Mouse (Mus musculus) midbrain, postnatal 0 days (tissue): Measurements from ENCODE around the gene Get4. TPM values are rescaled to one million over a fixed set of nuclear protein-coding genes. Genes with fewer than 3 reads are reported as not detected.

Experiments
- ATAC-seq: fragments of 200-750 bp; cut with Nextera tagmentation; 2 replicates; pipeline ENCODE4 v1.8.0; 2017; ENCODE audit warnings: moderate number of reproducible peaks, mild to moderate bottlenecking, moderate TSS enrichment, moderate library complexity; ENCODE audit not compliant: low FRiP score
- DNase-seq: peaks from one replicate; pipeline ENCODE4 v3.0.0-alpha.2; 2015; ENCODE audit warnings: low spot score
- H3K27ac ChIP-seq: fragments of 300-500 bp; sonication (generic); 2 replicates; pipeline ENCODE4 v1.5.1; 2014; ENCODE audit warnings: low read depth, mild to moderate bottlenecking, low read length, mixed read lengths
- H3K27me3 ChIP-seq: fragments of 300-500 bp; sonication (generic); 2 replicates; pipeline ENCODE4 v1.6.1; 2014; ENCODE audit warnings: low read length, control low read depth, mixed read lengths; ENCODE audit not compliant: insufficient read depth
- H3K36me3 ChIP-seq: fragments of 300-500 bp; sonication (generic); 2 replicates; pipeline ENCODE4 v1.6.1; 2014; ENCODE audit warnings: low read length, control low read depth, mixed read lengths; ENCODE audit not compliant: insufficient read depth
- H3K4me1 ChIP-seq: fragments of 300-500 bp; sonication (generic); 2 replicates; pipeline ENCODE4 v1.6.1; 2014; ENCODE audit warnings: mild to moderate bottlenecking, control low read depth, antibody characterized with exemption, low read length, mixed read lengths; ENCODE audit not compliant: insufficient read depth
- H3K4me2 ChIP-seq: fragments of 300-500 bp; sonication (generic); 2 replicates; pipeline ENCODE4 v1.6.1; 2014; ENCODE audit warnings: low read depth, mild to moderate bottlenecking, low read length, mixed read lengths; ENCODE audit not compliant: poor library complexity, severe bottlenecking
- H3K4me3 ChIP-seq: fragments of 300-500 bp; sonication (generic); 2 replicates; pipeline ENCODE4 v1.5.1; 2014; ENCODE audit warnings: low read depth, mild to moderate bottlenecking, low read length, moderate library complexity
- H3K9ac ChIP-seq: fragments of 300-500 bp; sonication (generic); replicated peaks from 2 replicates; pipeline ENCODE4 v1.6.1; 2014; ENCODE audit warnings: mild to moderate bottlenecking, low read length, moderate library complexity, mixed read lengths; ENCODE audit not compliant: poor library complexity, severe bottlenecking
- H3K9me3 ChIP-seq: fragments of 300-500 bp; sonication (generic); 2 replicates; pipeline ENCODE4 v1.6.1; 2016; ENCODE audit warnings: low read length, control low read depth
- CTCF ChIP-seq: IDR thresholded peaks from 2 replicates; pipeline ENCODE4 v1.5.1; 2016; ENCODE audit warnings: antibody characterized with exemption, mild to moderate bottlenecking
- WGBS: fragments of 180-500 bp; shearing (Covaris S2); extraction: QIAGEN DNeasy Blood & Tissue Kit; methylation state at CpG from one replicate; pipeline ENCODE4 v1.1.7; 2014; 5-methylcytosine and 5-hydroxymethylcytosine counted together
- polyA plus RNA-seq: library from polyadenylated mRNA; unstranded; fragments of >200 nt; fragmentation: Nextera tagmentation; extraction: Ambion mirVana; gene quantifications from 2 replicates; pipeline ENCODE4 v1.2.1, GENCODE M21; 2015
- total RNA-seq: library from RNA; depleted of rRNA; stranded (reverse); fragments of >200 nt; gene quantifications from 2 replicates; pipeline ENCODE4 v1.2.3, GENCODE M21; 2014; rRNA removed

The Get4 gene
- 48.5 and 48.9 TPM in 2 replicates for total RNA-seq
- polyA plus RNA-seq = 135 and 142 TPM in 2 replicates

DNA sequence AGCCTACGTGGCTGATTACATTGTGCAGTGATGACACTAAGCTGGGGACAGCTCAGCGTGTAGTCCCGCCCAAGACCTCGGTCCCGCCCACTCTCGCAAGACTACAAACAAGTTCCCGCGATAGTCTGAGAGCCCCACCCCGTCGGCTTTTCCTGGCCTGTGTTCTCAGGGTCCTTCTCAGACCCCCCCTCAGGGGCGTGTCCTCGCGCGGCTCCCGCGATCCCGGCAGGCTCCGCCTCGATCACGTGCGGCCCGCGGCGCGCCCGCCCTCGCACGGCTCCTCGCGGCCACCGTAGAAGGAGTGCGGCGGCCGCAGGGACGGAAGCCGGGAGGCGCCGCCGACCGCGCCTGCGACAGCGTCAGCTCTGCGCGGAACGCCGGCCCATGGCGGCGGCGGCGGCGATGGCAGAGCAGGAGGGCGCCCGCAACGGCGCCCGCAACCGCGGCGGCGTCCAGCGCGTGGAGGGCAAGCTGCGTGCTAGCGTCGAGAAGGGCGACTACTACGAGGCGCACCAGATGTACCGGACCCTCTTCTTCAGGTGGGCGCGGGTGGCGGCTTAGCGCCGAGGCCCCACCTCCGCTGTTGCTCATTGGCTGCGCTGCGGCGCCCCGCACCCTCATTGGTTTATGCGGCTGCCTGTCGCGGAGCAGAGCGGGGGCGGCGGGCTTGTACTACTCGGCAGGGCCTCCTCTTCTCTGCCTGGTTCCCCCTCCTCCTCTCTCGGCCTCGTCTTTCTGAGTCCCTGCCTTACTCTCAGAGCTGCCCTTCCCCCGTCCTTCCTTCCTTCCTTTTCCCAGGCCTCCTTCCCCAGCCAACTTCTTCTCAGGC lies at the start of gene Get4:
Gene Get4, plus strand, starts transcription at position 244 of the 829 bp plus-strand sequence.
- H3K9me3 ChIP-seq = no peaks in the 10 kb centered on the region
- H3K4me1 ChIP-seq = peaks cover 6% of the 10 kb centered on the region
- WGBS = under 1% methylated on average over 78 of the region's 90 CpGs
- ATAC-seq = peak; percentile 96
- H3K36me3 ChIP-seq = peaks cover 24% of the 10 kb centered on the region; the same call in 1 of the 2 replicates
- H3K4me3 ChIP-seq = peak within 1 kb of the TSS; percentile 63
- TF ChIP-seq CTCF = no peak
- peak within 1 kb of the TSS; percentile 77 for H3K9ac ChIP-seq
- H3K27me3 ChIP-seq = no peaks in the 10 kb centered on the region
- peak within 1 kb of the TSS; percentile 92 for H3K27ac ChIP-seq
- peak within 1 kb of the TSS; percentile 85 for H3K4me2 ChIP-seq
- peak; percentile 100 for DNase-seq

DNA sequence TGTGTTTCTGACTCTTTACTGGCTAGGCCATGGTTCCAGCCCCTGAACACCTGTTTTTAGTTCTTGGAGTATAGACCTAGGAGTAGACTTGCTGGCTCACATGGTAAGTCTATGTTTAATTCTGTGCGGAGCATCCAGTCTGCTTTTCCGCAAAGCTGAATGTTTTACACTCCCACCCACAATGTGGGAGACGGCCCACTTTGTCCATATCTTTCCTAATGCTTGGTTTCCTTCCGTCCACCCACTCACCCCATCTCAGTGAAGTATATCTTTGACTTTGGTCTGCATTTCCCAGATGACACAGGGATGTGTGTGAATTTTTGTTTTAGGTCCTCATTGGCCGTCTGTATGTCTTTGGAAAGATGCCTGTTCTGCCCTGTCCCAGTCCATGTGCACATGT lies 48.8 kb upstream of the Get4 start:
- Histone ChIP-seq H3K4me3 (no peak overlapping the region), H3K27ac (no peak overlapping the region), H3K36me3 (no peaks in the 10 kb centered on the region), H3K4me2 (no peak overlapping the region), H3K27me3 (no peaks in the 10 kb centered on the region), H3K9me3 (no peaks in the 10 kb centered on the region), H3K4me1 (peaks cover 8% of the 10 kb centered on the region; the same call in 1 of the 2 replicates), H3K9ac (no peak overlapping the region)
- DNase-seq (no peak), ATAC-seq (no peak)
- no peak for TF ChIP-seq CTCF
- 94% methylated on average over 5 of the region's 5 CpGs for WGBS

DNA sequence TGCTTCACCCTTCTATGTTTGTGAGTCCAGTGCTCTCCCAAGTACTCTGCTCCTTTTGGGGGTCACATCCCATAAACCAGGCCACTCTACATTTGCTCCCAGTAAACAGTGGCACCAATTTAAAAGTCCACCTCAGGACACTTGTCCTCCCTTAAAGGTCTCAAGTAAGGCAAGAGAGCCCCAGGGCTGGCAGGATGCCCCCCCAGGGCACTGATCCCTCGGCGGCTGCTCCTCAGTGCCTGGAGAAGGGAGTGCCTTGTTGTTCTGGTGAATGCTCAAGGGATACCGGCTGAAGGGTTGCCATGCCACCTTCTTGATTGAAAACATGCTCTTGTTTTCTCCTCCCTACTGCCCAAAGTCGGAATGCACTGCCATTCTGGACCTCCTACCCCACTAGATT lies 46.0 kb upstream of the Get4 start:
- peaks cover 8% of the 10 kb centered on the region; the same call in 1 of the 2 replicates for H3K4me1 ChIP-seq
- H3K4me2 ChIP-seq = no peak overlapping the region
- DNase-seq (no peak), ATAC-seq (no peak)
- no peak for TF ChIP-seq CTCF
- WGBS = 62% methylated on average over 4 of the region's 4 CpGs
- H3K9ac ChIP-seq = no peak overlapping the region
- no peak overlapping the region for H3K4me3 ChIP-seq
- H3K36me3 ChIP-seq = peaks cover 16% of the 10 kb centered on the region
- no peaks in the 10 kb centered on the region for H3K27me3 ChIP-seq
- H3K27ac ChIP-seq = no peak overlapping the region
- no peaks in the 10 kb centered on the region for H3K9me3 ChIP-seq

DNA sequence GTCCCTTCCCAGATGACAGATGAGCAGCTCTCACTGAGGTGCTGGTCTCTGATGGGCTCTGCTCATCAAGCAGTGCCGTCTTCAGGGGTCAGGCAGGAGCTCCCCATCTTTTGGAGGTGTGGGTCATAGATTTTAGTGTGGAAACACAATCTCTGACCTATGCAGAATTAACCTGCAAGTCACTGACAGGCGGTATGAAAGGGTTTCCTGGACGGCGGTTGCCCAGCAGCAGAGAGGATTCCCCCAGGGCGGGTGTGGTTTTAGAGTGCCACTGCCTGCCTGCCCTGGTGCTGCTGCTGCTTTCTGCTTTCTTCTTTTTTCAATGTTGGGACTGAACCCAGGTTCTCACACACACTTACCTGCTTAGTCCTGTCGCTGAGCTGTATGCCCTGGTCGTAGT lies 45.6 kb upstream of the Get4 start:
- H3K4me2 ChIP-seq = no peak overlapping the region
- no peaks in the 10 kb centered on the region for H3K27me3 ChIP-seq
- TF ChIP-seq CTCF = no peak
- WGBS = 69% methylated on average over 7 of the region's 7 CpGs
- peaks cover 7% of the 10 kb centered on the region; the same call in 1 of the 2 replicates for H3K4me1 ChIP-seq
- peaks cover 16% of the 10 kb centered on the region for H3K36me3 ChIP-seq
- H3K9ac ChIP-seq = no peak overlapping the region
- H3K27ac ChIP-seq = no peak overlapping the region
- ATAC-seq = no peak
- no peak overlapping the region for H3K4me3 ChIP-seq
- no peak for DNase-seq
- H3K9me3 ChIP-seq = no peaks in the 10 kb centered on the region

DNA sequence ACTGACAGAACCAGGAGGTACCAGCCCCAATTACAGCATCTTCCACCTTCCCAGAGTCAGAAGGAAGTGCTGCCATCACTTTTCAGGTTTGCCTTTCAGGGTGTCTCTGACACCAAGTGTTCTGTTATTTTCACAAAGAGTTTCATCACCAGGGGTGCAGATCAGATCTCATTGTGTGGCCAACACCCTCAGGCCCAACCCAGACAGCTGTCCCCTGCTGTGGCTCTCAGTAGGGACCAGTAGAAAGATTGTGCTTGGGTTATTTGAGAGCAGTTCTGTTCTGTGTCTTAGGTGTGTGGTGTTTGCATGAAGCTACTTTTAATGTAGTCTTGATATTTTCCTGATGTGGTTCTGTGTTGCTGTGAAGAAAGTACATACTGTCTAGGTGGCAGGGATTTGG lies 43.9 kb upstream of the Get4 start:
- H3K27me3 ChIP-seq = no peaks in the 10 kb centered on the region
- TF ChIP-seq CTCF = no peak
- ATAC-seq = no peak

More for the DNA sequence above, 43.9 kb upstream of the Get4 start:
- Histone ChIP-seq H3K4me2 (no peak overlapping the region), H3K4me3 (no peak overlapping the region), H3K4me1 (no peaks in the 10 kb centered on the region), H3K36me3 (peaks cover 16% of the 10 kb centered on the region), H3K9ac (no peak overlapping the region), H3K9me3 (no peaks in the 10 kb centered on the region), H3K27ac (no peak overlapping the region)
- DNase-seq = no peak
